Mouse (Mus musculus) neural tube, embryonic 12.5 days (tissue): Measurements from ENCODE around the gene Zbtb2. TPM values are rescaled to one million over a fixed set of nuclear protein-coding genes. Genes with fewer than 3 reads are reported as not detected.
"Not testable (repeated sequence)": the region's sequence is repeated elsewhere in the genome, so short reads cannot be mapped to it uniquely, and the experiment has no call there.

Experiments used
- ATAC-seq: fragments of 200-750 bp; cut with Nextera tagmentation; 2 replicates; pipeline ENCODE4 v1.8.0; 2017; ENCODE audit warnings: low read depth, mild to moderate bottlenecking, moderate TSS enrichment, moderate library complexity; ENCODE audit not compliant: low FRiP score
- H3K27ac ChIP-seq: fragments of 300-500 bp; sonication (generic); 2 replicates; pipeline ENCODE4 v1.5.1; 2016
- H3K27me3 ChIP-seq: fragments of 300-500 bp; sonication (generic); replicated peaks from 2 replicates; pipeline ENCODE4 v1.6.1; 2016; ENCODE audit warnings: mild to moderate bottlenecking
- H3K36me3 ChIP-seq: fragments of 300-500 bp; sonication (generic); 2 replicates; pipeline ENCODE4 v1.6.1; 2016; ENCODE audit warnings: mild to moderate bottlenecking
- H3K4me1 ChIP-seq: fragments of 300-500 bp; sonication (generic); 2 replicates; pipeline ENCODE4 v1.6.1; 2016
- H3K4me2 ChIP-seq: fragments of 300-500 bp; sonication (generic); replicated peaks from 2 replicates; pipeline ENCODE4 v1.6.1; 2016; ENCODE audit warnings: mild to moderate bottlenecking
- H3K4me3 ChIP-seq: fragments of 300-500 bp; sonication (generic); 2 replicates; pipeline ENCODE4 v1.5.1; 2016
- H3K9ac ChIP-seq: fragments of 300-500 bp; sonication (generic); 2 replicates; pipeline ENCODE4 v1.6.1; 2016; ENCODE audit warnings: mild to moderate bottlenecking
- H3K9me3 ChIP-seq: fragments of 300-500 bp; sonication (generic); 2 replicates; pipeline ENCODE4 v1.6.1; 2016; ENCODE audit warnings: mild to moderate bottlenecking
- WGBS: fragments of 180-500 bp; shearing (Covaris S2); methylation state at CpG from one replicate; pipeline ENCODE4 v1.1.7; 2016; 5-methylcytosine and 5-hydroxymethylcytosine counted together
- polyA plus RNA-seq: library from polyadenylated mRNA; unstranded; fragments of >200 nt; fragmentation: Nextera tagmentation; extraction: Ambion mirVana; gene quantifications from 2 replicates; pipeline ENCODE4 v1.2.1, GENCODE M21; 2016

Gene Zbtb2
- polyA plus RNA-seq: 19.6 and 20.1 TPM in 2 replicates

DNA sequence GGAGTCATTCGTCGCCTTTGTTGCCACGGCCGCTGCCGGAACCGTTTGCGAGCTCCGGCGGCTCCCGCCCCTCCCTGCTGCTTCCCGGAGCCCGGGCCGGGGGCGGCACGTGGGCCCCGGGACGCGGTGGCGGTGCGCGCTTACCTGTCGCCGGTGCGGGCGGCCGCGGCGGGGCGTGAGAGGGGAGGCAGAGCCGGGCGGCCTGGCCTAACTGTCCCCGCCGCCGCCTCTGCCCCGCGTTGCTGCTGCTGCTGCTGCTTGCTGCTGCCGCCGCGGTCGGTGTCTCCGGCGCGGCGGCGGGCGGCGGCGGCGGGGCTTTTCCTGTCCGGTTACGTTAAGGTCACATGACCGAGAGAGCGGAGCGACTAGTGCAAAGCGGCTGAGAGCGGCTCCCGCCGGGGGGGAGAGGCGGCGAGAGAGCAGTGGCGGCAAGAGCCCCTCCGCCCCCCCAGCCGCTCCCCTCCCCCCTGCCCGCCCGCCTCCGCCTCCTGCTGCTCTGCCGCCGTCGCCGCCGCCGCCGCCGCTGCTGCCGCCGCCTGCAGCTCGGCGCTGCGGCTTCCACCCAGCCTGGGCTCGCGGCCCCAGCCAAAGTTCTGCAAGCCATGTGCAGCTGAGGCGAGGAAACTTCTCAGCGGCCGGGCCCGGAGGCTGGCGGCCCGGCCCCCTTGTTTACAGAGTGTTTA is at the start of gene Zbtb2:
Gene Zbtb2, minus strand, starts transcription at position 408 of the 683 bp plus-strand sequence.
- peak within 1 kb of the TSS; percentile 99 for H3K4me3 ChIP-seq
- peak within 1 kb of the TSS; percentile 100 for H3K9ac ChIP-seq
- peak within 1 kb of the TSS; percentile 99 for H3K27ac ChIP-seq
- H3K4me2 ChIP-seq: peak within 1 kb of the TSS; percentile 92
- H3K9me3 ChIP-seq: no peaks in the 10 kb centered on the region
- peak; percentile 3 for ATAC-seq
- H3K36me3 ChIP-seq: no peaks in the 10 kb centered on the region
- H3K27me3 ChIP-seq: no peaks in the 10 kb centered on the region
- peaks cover 34% of the 10 kb centered on the region for H3K4me1 ChIP-seq
- WGBS: under 1% methylated on average over 79 of the region's 87 CpGs

DNA sequence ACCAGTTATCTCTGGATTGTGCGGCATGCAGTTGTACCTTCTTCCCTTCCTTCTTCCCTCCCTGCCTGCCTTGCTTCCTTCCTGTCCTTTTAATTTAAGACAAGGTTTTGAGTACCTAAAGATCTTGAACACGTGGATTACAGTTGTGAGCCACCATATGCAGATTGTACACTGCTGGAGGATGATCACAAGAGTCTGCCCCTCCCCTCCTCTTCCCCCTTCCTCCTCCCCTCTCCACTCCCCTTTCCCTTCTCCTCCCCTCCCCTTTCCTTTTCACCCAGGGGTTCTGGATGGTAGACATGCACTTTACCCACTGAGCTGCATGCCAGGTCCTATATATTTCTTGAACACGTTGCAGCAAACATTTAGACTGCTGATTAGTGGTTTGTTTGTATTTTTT is 47.5 kb upstream of the Zbtb2 start:
- ATAC-seq: no peak
- Histone ChIP-seq H3K4me1 (peaks cover 8% of the 10 kb centered on the region), H3K27ac (no peak overlapping the region), H3K4me3 (no peak overlapping the region), H3K27me3 (no peaks in the 10 kb centered on the region), H3K9me3 (no peaks in the 10 kb centered on the region), H3K36me3 (peaks cover 25% of the 10 kb centered on the region), H3K9ac (no peak overlapping the region), H3K4me2 (no peak overlapping the region)
- 87% methylated on average over 3 of the region's 3 CpGs for WGBS

DNA sequence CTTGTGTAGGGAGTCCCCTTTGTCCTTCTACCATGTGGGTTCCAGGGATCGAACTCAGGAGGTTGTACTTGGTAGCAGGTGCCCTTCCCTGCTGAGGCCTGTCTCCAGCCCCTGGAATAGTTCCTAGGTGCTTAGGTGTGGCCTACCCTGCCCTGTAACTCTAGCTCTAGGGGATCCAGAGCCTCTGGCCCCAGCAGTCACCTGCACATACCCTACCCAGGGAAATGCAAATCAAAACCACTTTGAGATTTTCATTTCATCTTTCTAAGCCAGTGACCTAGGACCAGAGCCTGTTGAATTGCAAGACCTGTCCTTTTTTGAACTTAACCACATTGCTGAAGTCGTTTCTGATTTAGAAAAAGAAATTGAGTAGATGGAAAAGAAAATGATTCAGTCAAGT is 46.0 kb upstream of the Zbtb2 start:
- Histone ChIP-seq H3K36me3 (peaks cover 18% of the 10 kb centered on the region), H3K4me2 (peak overlapping the region; percentile 61; the same call in 1 of the 2 replicates)
- H3K27me3 ChIP-seq, H3K27ac ChIP-seq, ATAC-seq, H3K4me1 ChIP-seq, H3K9ac ChIP-seq, H3K9me3 ChIP-seq, H3K4me3 ChIP-seq: not testable (repeated sequence)
- 91% methylated on average over 2 of the region's 2 CpGs for WGBS

DNA sequence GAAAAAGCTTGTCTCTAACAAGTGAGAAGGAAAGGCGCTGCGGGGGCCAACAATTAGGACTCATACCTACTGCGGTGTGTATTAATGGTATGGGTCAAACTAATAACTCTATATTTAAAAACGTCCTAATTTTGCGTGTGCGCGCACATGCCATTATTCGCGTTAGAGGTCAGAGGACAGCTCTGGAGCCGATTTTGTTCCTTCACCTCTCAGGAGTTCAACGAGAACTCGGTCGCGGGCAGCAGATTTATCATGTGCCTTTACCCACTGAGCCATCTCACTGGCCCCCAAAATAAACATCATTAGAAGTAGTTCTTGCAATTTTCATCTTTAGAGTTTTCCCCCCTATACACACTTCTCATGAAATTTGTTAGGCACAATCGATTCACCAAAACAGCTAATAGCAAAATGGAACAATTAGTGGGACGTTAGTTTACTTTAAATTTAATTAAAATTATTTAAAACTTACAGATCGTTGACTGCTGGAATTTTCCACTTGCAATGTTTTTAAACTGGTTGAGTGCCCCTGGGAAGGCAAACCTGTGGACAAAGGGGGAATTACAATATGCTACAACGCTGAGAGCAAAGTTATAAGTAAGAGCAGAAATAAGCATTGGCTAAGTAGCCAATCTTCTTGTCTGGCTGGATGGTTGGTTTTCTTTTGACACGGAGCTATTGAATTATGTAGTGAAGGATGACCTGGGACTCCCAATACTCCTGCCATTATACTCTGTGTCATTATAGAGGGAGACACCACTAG is 45.3 kb upstream of the Zbtb2 start:
- H3K4me2 ChIP-seq: peak overlapping the region; percentile 61
- ATAC-seq: no peak
- H3K27ac ChIP-seq: peak overlapping the region; percentile 46; the same call in 1 of the 2 replicates
- H3K27me3 ChIP-seq: no peaks in the 10 kb centered on the region
- peak overlapping the region; percentile 63 for H3K9ac ChIP-seq
- H3K4me1 ChIP-seq: peaks cover 8% of the 10 kb centered on the region
- H3K9me3 ChIP-seq: no peaks in the 10 kb centered on the region
- H3K4me3 ChIP-seq: peak overlapping the region; percentile 60
- whole genome bisulfite sequencing: 14% methylated on average over 19 of the region's 19 CpGs
- peaks cover 14% of the 10 kb centered on the region for H3K36me3 ChIP-seq

DNA sequence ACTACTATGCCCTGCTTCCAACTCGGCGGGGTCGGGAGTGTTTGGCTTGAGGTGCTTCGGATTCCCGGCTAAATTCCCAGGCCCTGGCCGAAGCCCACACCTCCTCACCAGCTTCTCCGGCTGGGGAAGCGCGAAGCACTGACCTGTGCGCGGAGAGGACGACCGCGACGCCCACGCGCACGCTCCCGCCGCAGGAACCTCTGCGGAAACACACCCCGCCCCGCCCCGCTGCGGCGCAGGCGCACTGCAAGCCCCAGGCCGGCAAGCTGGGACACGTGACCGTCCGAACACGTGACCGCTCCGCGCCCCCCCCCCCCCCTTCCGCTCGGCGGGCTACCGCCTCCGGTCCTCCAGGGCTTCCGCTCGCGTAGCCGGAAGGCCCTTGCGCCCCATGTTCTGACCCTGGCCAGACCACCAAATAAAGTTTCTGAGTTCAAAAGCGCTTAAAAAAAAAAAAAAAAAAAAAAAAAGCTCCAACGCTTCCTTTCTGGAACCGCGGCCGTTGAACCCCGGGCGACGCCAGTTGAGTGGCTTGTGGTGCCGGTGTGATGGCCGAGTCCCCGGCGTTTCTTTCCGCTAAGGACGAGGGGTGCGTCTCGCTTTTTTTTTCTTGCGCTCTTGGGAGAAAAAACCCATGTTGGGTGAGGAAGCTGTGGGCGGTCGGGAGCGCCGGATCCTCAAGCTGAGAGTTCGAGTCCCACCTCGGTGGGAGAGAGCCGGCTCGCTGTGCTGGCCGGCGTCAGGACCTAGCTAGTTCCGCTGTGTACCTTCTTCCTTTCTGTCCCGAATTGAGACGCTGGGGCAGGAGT is 44.4 kb upstream of the Zbtb2 start, which contains the start of the genes Rmnd1 and Armt1:
Gene Rmnd1, minus strand, starts transcription at position 266 of the 809 bp plus-strand sequence.
Gene Armt1, plus strand, starts transcription at position 345 of the 809 bp plus-strand sequence.
- peak; percentile 94 for ATAC-seq
- Histone ChIP-seq H3K9me3 (no peaks in the 10 kb centered on the region), H3K4me1 (peaks cover 8% of the 10 kb centered on the region), H3K36me3 (peaks cover 9% of the 10 kb centered on the region; the same call in 1 of the 2 replicates), H3K4me2 (peak within 1 kb of the TSS; percentile 68), H3K9ac (peak within 1 kb of the TSS; percentile 67), H3K27ac (peak within 1 kb of the TSS; percentile 46; the same call in 1 of the 2 replicates), H3K4me3 (peak within 1 kb of the TSS; percentile 62), H3K27me3 (no peaks in the 10 kb centered on the region)
- WGBS: under 1% methylated on average over 71 of the region's 75 CpGs

DNA sequence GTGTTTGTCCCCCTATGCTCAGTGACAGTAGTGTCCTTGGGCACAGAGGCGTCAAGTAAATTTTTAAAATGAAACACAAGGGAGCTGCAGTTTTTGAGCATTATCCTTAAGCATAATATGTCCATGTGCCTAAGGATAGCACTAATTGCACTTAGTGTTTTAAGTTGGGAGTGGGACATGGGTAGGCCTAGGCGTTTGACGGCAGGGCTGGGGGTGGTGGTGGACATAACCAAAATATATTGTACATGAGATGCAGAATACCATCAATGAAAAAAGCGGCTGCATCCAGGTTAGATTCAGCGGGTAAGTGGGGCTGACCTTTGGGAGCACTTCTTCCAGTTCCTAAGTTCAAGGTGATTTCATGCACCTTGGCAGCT is 43.8 kb upstream of the Zbtb2 start:
- peak overlapping the region; percentile 68 for H3K4me2 ChIP-seq
- ATAC-seq: peak; percentile 51
- no peaks in the 10 kb centered on the region for H3K27me3 ChIP-seq
- H3K27ac ChIP-seq: no peak overlapping the region
- H3K36me3 ChIP-seq: peaks cover 8% of the 10 kb centered on the region
- 13% methylated on average over 5 of the region's 5 CpGs for WGBS
- H3K9me3 ChIP-seq: no peaks in the 10 kb centered on the region
- H3K9ac ChIP-seq: peak overlapping the region; percentile 67
- H3K4me3 ChIP-seq: peak overlapping the region; percentile 62
- peaks cover 8% of the 10 kb centered on the region for H3K4me1 ChIP-seq

GRCm38 (mm10) chr10:4430826-4431225 is 42.9 kb upstream of the Zbtb2 start:
- H3K9ac ChIP-seq: 0 out of 2 replicates have a peak overlapping the region, but pooled peaks have one; percentile 67
- peaks cover 8% of the 10 kb centered on the region for H3K4me1 ChIP-seq
- WGBS: 94% methylated on average over 3 of the region's 3 CpGs
- H3K4me3 ChIP-seq: no peak overlapping the region
- ATAC-seq: no peak
- peaks cover 17% of the 10 kb centered on the region for H3K36me3 ChIP-seq
- no peaks in the 10 kb centered on the region for H3K9me3 ChIP-seq
- peak overlapping the region; percentile 68; the same call in 1 of the 2 replicates for H3K4me2 ChIP-seq
- H3K27me3 ChIP-seq: no peaks in the 10 kb centered on the region
- no peak overlapping the region for H3K27ac ChIP-seq

- no peak overlapping the region for H3K9ac ChIP-seq
- 93% methylated on average over 8 of the region's 8 CpGs for WGBS
These were observed 42.5 kb upstream of the Zbtb2 start for GRCm38 (mm10) chr10:4430399-4430798.

DNA sequence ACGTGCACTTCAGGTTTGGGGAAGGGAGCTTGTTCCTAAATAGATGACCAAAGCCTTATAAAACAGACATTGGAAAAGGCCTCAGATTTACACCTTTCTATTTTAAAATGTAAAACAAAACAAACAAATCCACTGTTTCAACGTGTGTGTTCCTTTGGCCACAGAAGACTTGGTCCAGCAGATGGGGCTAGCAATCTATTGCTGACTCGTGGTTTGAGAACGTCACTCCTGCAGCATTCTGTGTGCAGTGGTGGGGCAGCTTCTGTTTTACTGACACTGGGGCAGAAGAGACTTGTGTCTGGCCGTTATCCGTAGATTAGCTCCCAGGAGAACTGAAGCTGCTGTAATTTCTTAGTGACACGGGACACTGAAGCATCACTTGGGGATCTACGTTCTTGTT is 37.3 kb upstream of the Zbtb2 start:
- 84% methylated on average over 8 of the region's 8 CpGs for WGBS
- Histone ChIP-seq H3K27me3 (no peaks in the 10 kb centered on the region), H3K4me2 (no peak overlapping the region), H3K9ac (no peak overlapping the region), H3K4me3 (no peak overlapping the region), H3K27ac (no peak overlapping the region), H3K4me1 (no peaks in the 10 kb centered on the region), H3K9me3 (no peaks in the 10 kb centered on the region), H3K36me3 (peaks cover 44% of the 10 kb centered on the region)
- ATAC-seq: no peak

More at GRCm38 (mm10) chr10:4430399-4430798, 42.5 kb upstream of the Zbtb2 start:
- peaks cover 8% of the 10 kb centered on the region for H3K4me1 ChIP-seq
- H3K4me3 ChIP-seq: no peak overlapping the region
- no peaks in the 10 kb centered on the region for H3K27me3 ChIP-seq
- no peak overlapping the region for H3K4me2 ChIP-seq
- no peaks in the 10 kb centered on the region for H3K9me3 ChIP-seq
- H3K36me3 ChIP-seq: peaks cover 22% of the 10 kb centered on the region
- no peak for ATAC-seq
- H3K27ac ChIP-seq: no peak overlapping the region

- Histone ChIP-seq H3K4me1 (no peaks in the 10 kb centered on the region), H3K9me3 (no peaks in the 10 kb centered on the region), H3K27ac (no peak overlapping the region), H3K27me3 (no peaks in the 10 kb centered on the region), H3K4me3 (no peak overlapping the region), H3K4me2 (no peak overlapping the region), H3K36me3 (peaks cover 32% of the 10 kb centered on the region), H3K9ac (no peak overlapping the region)
- WGBS: 89% methylated on average over 1 of the region's 1 CpGs
- ATAC-seq: no peak
These were observed 19.3 kb upstream of the Zbtb2 start for GRCm38 (mm10) chr10:4407191-4407590.

GRCm38 (mm10) chr10:4405511-4405910 is 17.6 kb upstream of the Zbtb2 start:
- no peak overlapping the region for H3K9ac ChIP-seq

More at GRCm38 (mm10) chr10:4405511-4405910, 17.6 kb upstream of the Zbtb2 start:
- no peak for ATAC-seq
- Histone ChIP-seq H3K36me3 (peaks cover 30% of the 10 kb centered on the region), H3K27ac (no peak overlapping the region), H3K27me3 (no peaks in the 10 kb centered on the region), H3K4me3 (no peak overlapping the region), H3K4me1 (no peaks in the 10 kb centered on the region), H3K4me2 (no peak overlapping the region), H3K9me3 (no peaks in the 10 kb centered on the region)
- 81% methylated on average over 5 of the region's 5 CpGs for WGBS
